26 mouse cellular contexts compared by ENCODE assay signal in the genomic region with DNA sequence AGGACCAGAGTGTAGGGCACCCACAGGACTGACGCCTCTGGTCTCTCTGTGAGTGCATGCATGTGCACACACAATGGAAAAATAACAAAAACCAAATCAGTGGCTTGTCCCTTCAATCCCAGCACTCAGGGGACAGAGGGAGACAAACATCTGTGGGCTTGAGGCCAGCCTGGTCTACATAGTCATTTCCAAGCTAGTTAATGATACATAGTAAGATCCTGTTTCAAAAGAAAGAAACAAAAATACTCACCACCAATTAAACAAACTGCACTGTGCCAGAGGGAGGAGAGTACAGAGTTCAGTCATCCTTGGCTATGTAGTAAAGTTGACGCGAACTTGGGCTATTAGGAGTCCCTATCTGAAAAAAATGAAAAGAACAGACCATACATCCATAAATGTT. TPM values are rescaled to one million over a fixed set of nuclear protein-coding genes. Genes with fewer than 3 reads are reported as not detected.
A peak's percentile ranks its signal among the peaks of the same experiment; 100 is the strongest.
DNase-seq lines count a peak whose midpoint lies in the region; ATAC-seq and TF ChIP-seq lines count a peak whose summit lies in the region.
"Had no signal": no experiment of that assay in that cellular context is flagged by ENCODE, and none has a peak within 500 bp of the region (broad histone marks: within the 10 kb centered on the region; RNA-seq: fewer than 3 reads in every experiment).

No protein-coding gene starts in this region.

- H3K4me1 ChIP-seq in heart, adult 2 months (ENCODE audit: control insufficient read depth, insufficient read depth, low read length) = peaks cover 10% of the 10 kb centered on the region
- H3K4me1 ChIP-seq in kidney, embryonic 16.5 days (ENCODE audit: insufficient read depth, low read length) = peaks cover 4% of the 10 kb centered on the region; the same call in 1 of the 2 replicates
- H3K4me1 ChIP-seq in liver, embryonic 16.5 days (ENCODE audit: control insufficient read depth, low read depth, low read length) = peaks cover 2% of the 10 kb centered on the region

- H3K4me3 ChIP-seq in heart, adult 2 months = no peak overlapping the region
- H3K4me3 ChIP-seq in kidney, embryonic 16.5 days (ENCODE audit: low read length) = no peak overlapping the region
- H3K4me3 ChIP-seq in liver, embryonic 16.5 days (ENCODE audit: low read depth, low read length) = no peak overlapping the region
- H3K4me3 ChIP-seq: embryonic facial prominence, embryonic 10.5 days; embryonic facial prominence, embryonic 15.5 days; forebrain, embryonic 12.5 days; gastrocnemius, adult 2 months; megakaryocyte, embryonic 14.5 days; midbrain, embryonic 12.5 days; neural tube, embryonic 13.5 days had no signal

- ATAC-seq in kidney, embryonic 16.5 days (ENCODE audit: low FRiP score, low TSS enrichment) = no peak
- peak; percentile 74 for ATAC-seq in liver, embryonic 16.5 days (ENCODE audit: low read depth)
- ATAC-seq: forebrain, postnatal 0 days; hindbrain, embryonic 16.5 days had no signal

- TF ChIP-seq POLR2A in heart, adult 2 months (IDR thresholded peaks at IDR 0.05; ENCODE audit: insufficient read depth, low read depth, low read length) = no peak

- H3K36me3 ChIP-seq in heart, adult 2 months (ENCODE audit: control insufficient read depth, insufficient read depth, low read length) = peaks cover 11% of the 10 kb centered on the region
- peaks cover 48% of the 10 kb centered on the region for H3K36me3 ChIP-seq in kidney, embryonic 16.5 days (ENCODE audit: insufficient read depth, low read length)
- H3K36me3 ChIP-seq in liver, embryonic 16.5 days (ENCODE audit: control insufficient read depth, insufficient read depth) = peaks cover 35% of the 10 kb centered on the region

- H3K9ac ChIP-seq in heart, adult 2 months (ENCODE audit: low read depth, low read length) = no peak overlapping the region
- H3K9ac ChIP-seq in kidney, embryonic 16.5 days (replicated peaks; ENCODE audit: low read length) = no peak overlapping the region
- H3K9ac ChIP-seq in liver, embryonic 16.5 days (ENCODE audit: low read depth, low read length) = no peak overlapping the region
- H3K9ac ChIP-seq: embryonic facial prominence, embryonic 15.5 days; forebrain, embryonic 12.5 days; forebrain, postnatal 0 days; liver, embryonic 14.5 days; midbrain, embryonic 12.5 days; neural tube, embryonic 13.5 days had no signal

- intact Hi-C loops in heart, adult 2 months (cut with DNase I) = no loop called here

- H3K4me2 ChIP-seq in kidney, embryonic 16.5 days (replicated peaks; ENCODE audit: low read depth, low read length) = no peak overlapping the region
- H3K4me2 ChIP-seq in liver, embryonic 16.5 days (ENCODE audit: low read depth, low read length) = no peak overlapping the region
- H3K4me2 ChIP-seq: embryonic facial prominence, embryonic 15.5 days; forebrain, embryonic 12.5 days; midbrain, embryonic 12.5 days; neural tube, embryonic 13.5 days had no signal

- 92% methylated on average over 3 of the region's 3 CpGs for WGBS in heart, adult 2 months
- 70% methylated on average over 3 of the region's 3 CpGs for WGBS in kidney, embryonic 16.5 days
- WGBS in liver, embryonic 16.5 days (ENCODE audit: insufficient replicate concordance) = 72% methylated on average over 3 of the region's 3 CpGs

- H3K27ac ChIP-seq in heart, adult 2 months = no peak overlapping the region
- H3K27ac ChIP-seq in kidney, embryonic 16.5 days (ENCODE audit: low read length) = no peak overlapping the region
- H3K27ac ChIP-seq in liver, embryonic 16.5 days (ENCODE audit: low read length) = peak overlapping the region; percentile 37; the same call in 1 of the 2 replicates
- H3K27ac ChIP-seq: embryonic facial prominence, embryonic 10.5 days; embryonic facial prominence, embryonic 15.5 days; forebrain, embryonic 12.5 days; gastrocnemius, adult 2 months; liver, embryonic 14.5 days; midbrain, embryonic 12.5 days; neural tube, embryonic 13.5 days had no signal

- 0 out of 2 replicates have a peak, but pooled peaks cover 1% of the 10 kb centered on the region for H3K79me2 ChIP-seq in heart, adult 2 months (replicated peaks; ENCODE audit: control insufficient read depth, insufficient read depth, low read length)

- TF ChIP-seq CTCF in heart, adult 2 months (IDR thresholded peaks at IDR 0.05) = no peak

- no peaks in the 10 kb centered on the region for H3K9me3 ChIP-seq in kidney, embryonic 16.5 days (ENCODE audit: low read length)
- no peaks in the 10 kb centered on the region for H3K9me3 ChIP-seq in liver, embryonic 16.5 days (replicated peaks; ENCODE audit: control insufficient read depth, low read length)
- H3K9me3 ChIP-seq: embryonic facial prominence, embryonic 10.5 days; embryonic facial prominence, embryonic 15.5 days; forebrain, embryonic 12.5 days; G1E; megakaryocyte, embryonic 14.5 days; midbrain, embryonic 12.5 days; neural tube, embryonic 13.5 days had no signal

- no peaks in the 10 kb centered on the region for H3K27me3 ChIP-seq in heart, adult 2 months (ENCODE audit: control insufficient read depth, insufficient read depth, low read length)
- no peaks in the 10 kb centered on the region for H3K27me3 ChIP-seq in kidney, embryonic 16.5 days (ENCODE audit: insufficient read depth, low read length)
- no peaks in the 10 kb centered on the region for H3K27me3 ChIP-seq in liver, embryonic 16.5 days (ENCODE audit: control insufficient read depth, insufficient read depth, low read depth, low read length)
- H3K27me3 ChIP-seq: embryonic facial prominence, embryonic 15.5 days; forebrain, embryonic 12.5 days; megakaryocyte, embryonic 14.5 days; midbrain, embryonic 12.5 days; neural tube, embryonic 13.5 days had no signal

- peak; percentile 36 for DNase-seq in heart, adult 11 months
- DNase-seq in heart, adult 2 months = no peak
- peak; percentile 56 to 70 for DNase-seq in kidney, adult 8-10 months
- peak; percentile 19 for DNase-seq in kidney, postnatal 10 days
- no peak for DNase-seq in lung, postnatal 14 days
- DNase-seq in frontal cortex, postnatal 10 days (ENCODE audit: low spot score in 2 of 2) = no peak
- DNase-seq: adrenal gland, adult 8-10 months; cerebellum, adult 2 months; cerebellum, postnatal 14 days; forebrain, postnatal 0 days; gastrocnemius, adult 2 months; gastrocnemius, postnatal 36 days; heart, postnatal 14 days; lung, postnatal 4 days; thymus, postnatal 4 days had no signal

- no peak for TF ChIP-seq EP300 in heart, adult 2 months (IDR thresholded peaks at IDR 0.05; ENCODE audit: insufficient read depth, low read depth, low read length)

RNA-seq across cellular contexts. Expression of gene Arid4a, which starts 27.8 kb away (rescaled TPM):
- 10 to 100 TPM; 14.1 to 15.3 TPM for total RNA-seq in heart, adult 2 months (2021)
- polyA plus RNA-seq in heart, adult 2 months (2012; rRNA removed) = 2.5 and 4.0 TPM in 2 replicates
- 34.6 and 38.6 TPM in 2 replicates for polyA plus RNA-seq in kidney, embryonic 16.5 days (2015; fragmentation: Nextera tagmentation; extraction: Ambion mirVana)
- polyA plus RNA-seq in liver, embryonic 16.5 days (2015; fragmentation: Nextera tagmentation; extraction: Ambion mirVana) = 21.3 and 22.2 TPM in 2 replicates

Comparison
In these comparisons a context has a peak if more than half of its experiments do, and no peak if none do; other contexts are left out.
1. DNase-seq: peak in heart, adult 11 months (single experiment), kidney, adult 8-10 months (2 of 2) and kidney, postnatal 10 days (single experiment); none in heart, adult 2 months (0 of 2), lung, postnatal 14 days (single experiment) and frontal cortex, postnatal 10 days (0 of 2).